Comparison of ENCODE assay signal across 16 mouse cellular contexts in genomic region chr12:106607240-106607639, GRCm38 (mm10).
A peak's percentile ranks its signal among the peaks of the same experiment; 100 is the strongest.
DNase-seq lines count a peak whose midpoint lies in the region; ATAC-seq and TF ChIP-seq lines count a peak whose summit lies in the region.
"Had no signal": no experiment of that assay in that cellular context is flagged by ENCODE, and none has a peak within 500 bp of the region (broad histone marks: within the 10 kb centered on the region; RNA-seq: fewer than 3 reads in every experiment).

No protein-coding gene starts in this region.

- H3K9ac ChIP-seq in hindbrain, embryonic 15.5 days, result no peak overlapping the region
- H3K9ac ChIP-seq in hindbrain, embryonic 14.5 days, result no peak overlapping the region
- H3K9ac ChIP-seq in midbrain, embryonic 11.5 days (ENCODE audit: low read length), result no peak overlapping the region
- no peak overlapping the region for H3K9ac ChIP-seq in midbrain, embryonic 12.5 days (replicated peaks)
- H3K9ac ChIP-seq in stomach, postnatal 0 days (ENCODE audit: low read length), result no peak overlapping the region
- H3K9ac ChIP-seq: forebrain, embryonic 12.5 days; limb, embryonic 13.5 days; liver, embryonic 15.5 days had no signal

- peaks cover 9% of the 10 kb centered on the region for H3K4me1 ChIP-seq in hindbrain, embryonic 15.5 days (replicated peaks)
- H3K4me1 ChIP-seq in hindbrain, embryonic 14.5 days (replicated peaks; ENCODE audit: control insufficient read depth, insufficient read depth, low read length), result peaks cover 7% of the 10 kb centered on the region
- H3K4me1 ChIP-seq in midbrain, embryonic 11.5 days (ENCODE audit: control insufficient read depth, insufficient read depth, low read length), result no peaks in the 10 kb centered on the region
- H3K4me1 ChIP-seq in midbrain, embryonic 10.5 days, result peaks cover 6% of the 10 kb centered on the region; the same call in 1 of the 2 replicates
- H3K4me1 ChIP-seq in midbrain, embryonic 12.5 days, result 0 out of 2 replicates have a peak, but pooled peaks cover 3% of the 10 kb centered on the region
- no peaks in the 10 kb centered on the region for H3K4me1 ChIP-seq in stomach, postnatal 0 days (replicated peaks; ENCODE audit: control insufficient read depth, insufficient read depth)
- H3K4me1 ChIP-seq: heart, embryonic 10.5 days; limb, embryonic 13.5 days; liver, embryonic 15.5 days had no signal

- no peaks in the 10 kb centered on the region for H3K27me3 ChIP-seq in hindbrain, embryonic 15.5 days
- H3K27me3 ChIP-seq in hindbrain, embryonic 14.5 days (ENCODE audit: control insufficient read depth, insufficient read depth, low read length), result no peaks in the 10 kb centered on the region
- H3K27me3 ChIP-seq in midbrain, embryonic 11.5 days (ENCODE audit: control insufficient read depth, insufficient read depth, low read length), result no peaks in the 10 kb centered on the region
- H3K27me3 ChIP-seq in midbrain, embryonic 10.5 days (ENCODE audit: low read depth, poor library complexity, severe bottlenecking), result no peaks in the 10 kb centered on the region
- no peaks in the 10 kb centered on the region for H3K27me3 ChIP-seq in midbrain, embryonic 12.5 days
- no peaks in the 10 kb centered on the region for H3K27me3 ChIP-seq in stomach, postnatal 0 days (ENCODE audit: control insufficient read depth, insufficient read depth, low read length)
- H3K27me3 ChIP-seq: forebrain, embryonic 12.5 days; limb, embryonic 13.5 days; liver, embryonic 15.5 days had no signal

- TF ChIP-seq CTCF in stomach, postnatal 0 days (IDR thresholded peaks at IDR 0.05; ENCODE audit: low read depth), result peak; percentile 25; the same call in 1 of the 2 replicates

- H3K36me3 ChIP-seq in hindbrain, embryonic 15.5 days, result no peaks in the 10 kb centered on the region
- H3K36me3 ChIP-seq in hindbrain, embryonic 14.5 days (replicated peaks; ENCODE audit: control insufficient read depth, insufficient read depth), result no peaks in the 10 kb centered on the region
- H3K36me3 ChIP-seq in midbrain, embryonic 11.5 days (ENCODE audit: control insufficient read depth, insufficient read depth, low read length), result no peaks in the 10 kb centered on the region
- no peaks in the 10 kb centered on the region for H3K36me3 ChIP-seq in midbrain, embryonic 10.5 days
- no peaks in the 10 kb centered on the region for H3K36me3 ChIP-seq in midbrain, embryonic 12.5 days
- H3K36me3 ChIP-seq in stomach, postnatal 0 days (ENCODE audit: control insufficient read depth, insufficient read depth, low read length), result no peaks in the 10 kb centered on the region
- H3K36me3 ChIP-seq: forebrain, embryonic 12.5 days; heart, embryonic 10.5 days; limb, embryonic 13.5 days; liver, embryonic 15.5 days had no signal

- H3K4me2 ChIP-seq in hindbrain, embryonic 15.5 days, result no peak overlapping the region
- H3K4me2 ChIP-seq in hindbrain, embryonic 14.5 days (replicated peaks), result no peak overlapping the region
- no peak overlapping the region for H3K4me2 ChIP-seq in midbrain, embryonic 11.5 days
- H3K4me2 ChIP-seq in midbrain, embryonic 12.5 days (replicated peaks), result no peak overlapping the region
- H3K4me2 ChIP-seq in stomach, postnatal 0 days (replicated peaks; ENCODE audit: low read depth), result no peak overlapping the region
- H3K4me2 ChIP-seq: forebrain, embryonic 12.5 days; limb, embryonic 13.5 days; liver, embryonic 15.5 days had no signal

- H3K27ac ChIP-seq in hindbrain, embryonic 15.5 days (replicated peaks), result peak overlapping the region; percentile 27; the same call in 1 of the 2 replicates
- no peak overlapping the region; the same call in 1 of the 2 replicates for H3K27ac ChIP-seq in hindbrain, embryonic 14.5 days
- no peak overlapping the region for H3K27ac ChIP-seq in midbrain, embryonic 11.5 days (ENCODE audit: low read depth, low read length)
- no peak overlapping the region for H3K27ac ChIP-seq in midbrain, embryonic 10.5 days (replicated peaks)
- peak overlapping the region; percentile 49; the same call in 1 of the 2 replicates for H3K27ac ChIP-seq in midbrain, embryonic 12.5 days (replicated peaks)
- no peak overlapping the region for H3K27ac ChIP-seq in stomach, postnatal 0 days (replicated peaks)
- H3K27ac ChIP-seq: forebrain, embryonic 12.5 days; gastrocnemius, adult 2 months; heart, embryonic 10.5 days; limb, embryonic 13.5 days; liver, embryonic 15.5 days; macrophage had no signal

- TF ChIP-seq EP300 in stomach, postnatal 0 days (optimal IDR thresholded peaks at IDR 0.05), result no peak

- ATAC-seq in hindbrain, embryonic 15.5 days (ENCODE audit: low FRiP score, low read depth), result no peak
- no peak for ATAC-seq in hindbrain, embryonic 14.5 days (ENCODE audit: low FRiP score)
- ATAC-seq in midbrain, embryonic 11.5 days (ENCODE audit: low FRiP score), result no peak
- no peak for ATAC-seq in midbrain, embryonic 12.5 days (ENCODE audit: low FRiP score, low read depth)
- no peak for ATAC-seq in stomach, postnatal 0 days (ENCODE audit: low FRiP score, low TSS enrichment)

- no peaks in the 10 kb centered on the region for H3K9me3 ChIP-seq in hindbrain, embryonic 15.5 days
- H3K9me3 ChIP-seq in hindbrain, embryonic 14.5 days (ENCODE audit: control insufficient read depth, low read length), result no peaks in the 10 kb centered on the region
- no peaks in the 10 kb centered on the region for H3K9me3 ChIP-seq in midbrain, embryonic 11.5 days (ENCODE audit: control insufficient read depth, low read length)
- H3K9me3 ChIP-seq in midbrain, embryonic 10.5 days (replicated peaks), result no peaks in the 10 kb centered on the region
- H3K9me3 ChIP-seq in midbrain, embryonic 12.5 days, result no peaks in the 10 kb centered on the region
- H3K9me3 ChIP-seq in stomach, postnatal 0 days (ENCODE audit: control insufficient read depth, low read length), result no peaks in the 10 kb centered on the region
- H3K9me3 ChIP-seq: forebrain, embryonic 12.5 days; heart, embryonic 10.5 days; limb, embryonic 13.5 days; liver, embryonic 15.5 days had no signal

- no peak overlapping the region for H3K4me3 ChIP-seq in hindbrain, embryonic 15.5 days
- H3K4me3 ChIP-seq in hindbrain, embryonic 14.5 days (replicated peaks; ENCODE audit: low read length), result no peak overlapping the region
- no peak overlapping the region for H3K4me3 ChIP-seq in midbrain, embryonic 11.5 days (ENCODE audit: low read depth, low read length)
- H3K4me3 ChIP-seq in midbrain, embryonic 10.5 days, result no peak overlapping the region
- no peak overlapping the region for H3K4me3 ChIP-seq in midbrain, embryonic 12.5 days
- H3K4me3 ChIP-seq in stomach, postnatal 0 days (ENCODE audit: low read depth, low read length), result no peak overlapping the region
- H3K4me3 ChIP-seq: forebrain, embryonic 12.5 days; gastrocnemius, adult 2 months; heart, embryonic 10.5 days; limb, embryonic 13.5 days; liver, embryonic 15.5 days had no signal

- no peak for DNase-seq in hindbrain, embryonic 14.5 days (ENCODE audit: low spot score)
- DNase-seq in midbrain, embryonic 11.5 days (ENCODE audit: low spot score, missing footprints), result peak; percentile 72
- DNase-seq in midbrain, embryonic 10.5 days (ENCODE audit: low spot score), result no peak
- no peak for DNase-seq in stomach, postnatal 0 days (ENCODE audit: low spot score)
- no peak for DNase-seq in right cerebral cortex, postnatal 36 days (ENCODE audit: low spot score in 2 of 2)
- DNase-seq: cerebellum, adult 8-10 months; gastrocnemius, adult 2 months; kidney, adult 8-10 months; kidney, postnatal 25 days had no signal

Comparison
In these comparisons a context has a peak if more than half of its experiments do, and no peak if none do; other contexts are left out.
1. H3K27ac ChIP-seq: peak in hindbrain, embryonic 15.5 days (single experiment) and midbrain, embryonic 12.5 days (single experiment); none in hindbrain, embryonic 14.5 days (single experiment), midbrain, embryonic 11.5 days (single experiment), midbrain, embryonic 10.5 days (single experiment) and stomach, postnatal 0 days (single experiment).